Mouse (Mus musculus) heart, postnatal 14 days (tissue): ENCODE results near the gene Rufy3. TPM values are rescaled to one million over a fixed set of nuclear protein-coding genes. Genes with fewer than 3 reads are reported as not detected.

Experiments
- DNase-seq, 2 experiments: peaks; one replicate each; pipeline ENCODE4 v3.0.0; 2021 to 2022
- intact Hi-C: fragments of 180-260 bp; cut with DNase I; formaldehyde crosslinking; loops from one replicate; pipeline ENCODE4 v1.15.1; 2025
- total RNA-seq, 2 experiments: library from RNA; stranded (reverse); gene quantifications; 2 replicates each; pipeline ENCODE4 v1.2.3; 2021

Rufy3 gene
- total RNA-seq, 2 experiments from 2014 or later = 11.0 to 11.2 TPM

GRCm38 (mm10) chr5:88699251-88699913 is 134.5 kb downstream of the Rufy3 start:
- intact Hi-C loops = no loop called here
- DNase-seq = no peak

Other genes starting within 250 kb of the Rufy3 start
- gene Prol1, start 247.7 kb upstream of the Rufy3 start, total RNA-seq = not detected
- not detected for gene Amtn, start 188.9 kb upstream of the Rufy3 start, total RNA-seq
- gene Ambn, start 109.0 kb upstream of the Rufy3 start, total RNA-seq = not detected
- not detected for gene Enam, start 77.1 kb upstream of the Rufy3 start, total RNA-seq
- 1 to 10 TPM in 1 of 2 experiments, under 1 TPM in 1; 0.33 to 1.2 TPM for gene Jchain, start 37.1 kb upstream of the Rufy3 start, total RNA-seq
- gene Utp3, start 10.6 kb upstream of the Rufy3 start, total RNA-seq = 10 to 100 TPM; 20.5 to 20.7 TPM
- 100 to 1,000 TPM; 187 to 200 TPM for gene Grsf1, start 111.1 kb downstream of the Rufy3 start, total RNA-seq
- 10 to 100 TPM; 41.7 to 42.9 TPM for gene Mob1b, start 155.8 kb downstream of the Rufy3 start, total RNA-seq
- 1 to 10 TPM; 3.8 to 7.7 TPM for gene Dck, start 200.0 kb downstream of the Rufy3 start, total RNA-seq